Mouse (Mus musculus): ENCODE data around the gene Hbq1b. TPM values are rescaled to one million over a fixed set of nuclear protein-coding genes. Genes with fewer than 3 reads are reported as not detected.
"Not testable (repeated sequence)": the region's sequence is repeated elsewhere in the genome, so short reads cannot be mapped to it uniquely, and the experiment has no call there.

Hbq1b gene
- total RNA-seq, 2 experiments from 2014 or later: 56.8 to 247 TPM

DNA sequence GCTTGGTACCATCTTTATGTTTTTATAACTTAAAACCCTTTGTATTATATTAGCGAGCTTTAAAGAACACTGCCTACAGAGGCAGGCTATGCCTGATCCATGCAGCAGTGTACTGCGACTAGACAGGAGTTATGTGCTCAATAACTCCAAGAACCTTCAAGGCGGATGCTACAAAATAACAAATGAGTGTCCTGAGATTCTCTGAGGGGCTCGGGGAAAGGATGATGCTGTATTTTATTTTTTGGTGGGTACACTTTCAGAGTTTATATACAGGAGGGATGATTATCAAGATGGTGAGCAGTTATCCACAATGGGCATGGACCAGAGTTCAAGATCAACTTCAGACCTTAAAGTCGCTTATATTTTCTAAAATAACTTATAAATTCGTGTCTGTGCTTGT is 20.0 kb upstream of the Hbq1b start:
- ATAC-seq (replicated peaks; ENCODE audit: low FRiP score, poor library complexity, severe bottlenecking): no peak

DNA sequence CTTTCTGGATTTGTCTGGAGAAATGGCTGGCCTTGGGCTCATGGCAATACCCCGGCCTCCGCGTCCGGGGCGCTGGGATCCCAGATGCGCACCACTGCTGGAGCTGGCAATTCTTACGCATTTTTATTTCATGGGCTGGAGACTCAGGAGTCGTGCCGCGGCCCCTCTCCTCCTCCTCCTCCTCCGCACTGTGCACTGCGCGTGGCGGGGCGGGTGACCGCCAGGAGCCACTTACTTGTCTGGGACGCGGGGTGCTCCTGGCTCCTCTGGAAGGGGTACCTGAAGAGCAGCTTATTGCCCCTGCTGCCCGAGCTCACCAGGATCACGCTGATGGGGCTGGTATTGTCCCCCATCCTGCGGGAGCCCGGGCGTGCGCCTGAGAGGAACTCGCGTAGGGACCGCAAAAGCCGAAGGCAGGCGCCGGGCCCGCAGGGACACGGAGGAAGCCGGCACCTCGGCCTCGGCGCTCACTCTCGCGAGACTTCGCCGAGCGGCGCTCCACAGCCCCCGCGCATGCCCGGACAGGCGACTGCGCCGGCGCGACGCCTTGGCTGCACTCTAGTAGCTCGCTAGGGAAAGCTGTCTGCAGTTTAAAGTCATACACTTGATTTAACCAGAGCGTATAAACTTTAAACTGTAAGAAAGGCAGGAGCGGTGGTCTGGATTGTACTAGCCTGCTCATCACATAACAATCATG is 19.4 kb upstream of the Hbq1b start, which contains the start of gene Nprl3:
Gene Nprl3, minus strand, starts transcription at position 520 of the 697 bp plus-strand sequence.
- ATAC-seq (replicated peaks; ENCODE audit: low FRiP score, poor library complexity, severe bottlenecking): peak; percentile 73

GRCm38 (mm10) chr11:32267964-32268363 is 18.8 kb upstream of the Hbq1b start:
- ATAC-seq (replicated peaks; ENCODE audit: low FRiP score, poor library complexity, severe bottlenecking): peak; percentile 10

DNA sequence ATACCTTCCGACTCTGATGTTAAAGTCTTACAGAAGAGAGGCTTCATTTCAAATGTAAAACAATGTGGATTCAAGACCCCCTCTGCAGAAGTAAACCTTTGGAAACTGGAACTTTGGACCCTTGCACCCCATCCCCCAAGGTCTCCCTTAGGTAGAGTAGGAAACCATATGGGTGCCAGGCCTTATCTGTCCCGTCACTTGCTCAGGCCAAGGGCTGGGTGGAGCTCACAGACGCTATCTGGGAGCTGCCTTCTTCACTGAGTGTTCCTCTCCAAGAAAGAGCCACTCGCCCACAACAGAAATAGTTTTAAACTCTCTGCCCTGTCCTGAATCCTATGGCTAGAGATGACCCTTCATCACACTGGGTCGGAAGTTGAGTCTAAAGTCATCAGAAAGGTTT is 17.8 kb upstream of the Hbq1b start:
- peak; percentile 76 for ATAC-seq (replicated peaks; ENCODE audit: low FRiP score, poor library complexity, severe bottlenecking)

DNA sequence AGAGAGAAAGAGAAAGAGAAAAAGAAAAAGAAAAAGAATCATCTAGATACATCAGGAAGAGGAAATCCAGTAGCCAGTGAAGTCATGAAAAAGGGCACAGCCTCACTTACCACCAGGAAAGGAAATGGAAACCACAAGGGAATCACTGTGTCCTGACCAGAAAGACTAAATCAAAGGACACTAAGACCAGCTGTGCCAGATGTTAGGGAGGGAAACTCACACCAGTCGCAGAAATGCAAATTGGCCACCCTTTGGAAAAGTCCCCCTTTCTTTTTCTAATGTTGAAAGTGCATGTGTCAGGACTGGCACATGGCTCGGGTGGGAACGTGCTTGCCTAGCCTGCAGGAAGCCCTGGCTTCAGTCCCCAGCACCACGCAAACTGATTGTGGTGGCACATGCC is 15.6 kb upstream of the Hbq1b start:
- ATAC-seq (replicated peaks; ENCODE audit: low FRiP score, poor library complexity, severe bottlenecking): no peak

DNA sequence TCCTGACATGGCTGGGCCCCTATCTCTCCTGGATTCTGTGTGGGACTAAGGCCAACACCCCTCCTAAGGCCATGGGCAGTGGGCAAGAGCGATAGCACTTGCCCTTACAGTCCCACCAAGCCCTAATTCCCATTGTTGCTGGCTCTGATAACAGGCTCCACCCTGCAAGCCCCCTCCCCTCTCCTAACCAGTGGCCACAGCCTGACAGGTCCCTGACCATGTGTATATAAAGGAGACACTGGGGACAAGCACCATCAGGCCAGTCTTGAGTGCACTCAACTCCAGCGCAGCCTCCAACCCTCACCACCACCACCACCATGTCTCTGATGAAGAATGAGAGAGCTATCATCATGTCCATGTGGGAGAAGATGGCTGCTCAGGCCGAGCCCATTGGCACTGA is 10.4 kb upstream of the Hbq1b start, which contains the start of gene Hba-x:
Gene Hba-x, plus strand, starts transcription at position 54 of the 400 bp plus-strand sequence.
- ATAC-seq (replicated peaks; ENCODE audit: low FRiP score, poor library complexity, severe bottlenecking): no peak

GRCm38 (mm10) chr11:32277736-32278457 is 8.9 kb upstream of the Hbq1b start:
- ATAC-seq (replicated peaks; ENCODE audit: low FRiP score, poor library complexity, severe bottlenecking): no peak

- no peak for ATAC-seq (replicated peaks; ENCODE audit: low FRiP score, poor library complexity, severe bottlenecking)
Measured at GRCm38 (mm10) chr11:32278458-32278957, 8.3 kb upstream of the Hbq1b start.

DNA sequence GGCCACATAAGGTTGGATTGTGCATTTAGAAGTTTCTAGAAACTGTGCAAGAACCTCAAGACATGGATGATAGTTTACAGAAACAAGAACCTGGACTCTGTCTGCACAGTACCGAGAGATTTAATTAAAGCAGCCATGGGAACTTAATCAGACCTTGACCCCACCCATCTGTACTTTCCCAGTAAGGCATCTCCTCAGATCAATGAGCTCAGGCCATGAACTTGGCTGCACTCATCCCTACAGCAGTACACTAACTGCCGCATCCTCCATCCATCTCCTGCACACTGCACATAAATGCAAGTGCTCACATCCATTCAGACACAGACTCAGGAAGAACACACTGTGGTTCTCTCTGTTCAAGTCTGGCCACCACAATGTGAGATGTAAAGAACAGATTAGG is 6.1 kb upstream of the Hbq1b start:
- no peak for ATAC-seq (replicated peaks; ENCODE audit: low FRiP score, poor library complexity, severe bottlenecking)

DNA sequence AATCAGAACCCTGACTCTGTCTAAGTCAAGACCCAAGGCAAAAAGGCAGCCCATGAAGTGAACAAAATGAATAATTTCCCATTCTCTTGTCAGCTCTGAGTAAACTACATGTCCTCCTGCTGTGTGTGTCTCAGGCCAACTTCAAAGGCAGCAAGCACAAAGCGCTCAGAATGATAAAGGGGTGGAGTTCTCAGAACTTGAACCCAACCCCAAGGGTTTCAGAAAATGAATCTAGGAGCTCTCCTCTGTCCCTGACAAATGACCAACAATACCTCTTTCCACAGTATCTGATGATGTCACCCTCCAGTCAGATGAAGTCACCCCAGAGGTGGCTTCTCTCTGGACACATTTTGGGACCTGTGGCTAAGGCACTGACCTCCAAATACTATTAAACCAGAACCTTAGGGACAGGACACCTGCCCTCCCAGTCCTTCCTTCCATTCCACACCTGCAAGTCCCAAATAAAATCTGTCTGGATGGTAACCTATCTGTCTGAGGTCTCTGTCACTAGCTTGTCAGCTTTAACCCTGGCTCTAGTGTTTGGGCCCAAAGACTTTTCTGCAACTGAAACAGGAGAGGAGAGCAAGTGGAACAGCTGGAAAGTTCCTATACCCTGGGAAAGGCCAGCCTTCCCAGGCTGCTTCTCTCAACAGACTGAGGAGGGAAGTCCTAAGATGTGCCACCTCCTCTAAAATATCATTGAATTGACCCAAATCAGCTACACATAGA is 5.2 kb upstream of the Hbq1b start:
- no peak for ATAC-seq (replicated peaks; ENCODE audit: low FRiP score, poor library complexity, severe bottlenecking)

- peak; percentile 55 for ATAC-seq (replicated peaks; ENCODE audit: low FRiP score, poor library complexity, severe bottlenecking)
Measured at GRCm38 (mm10) chr11:32283091-32283777, 3.5 kb upstream of the Hbq1b start, which contains the start of gene Hba-a1. Gene Hba-a1 (plus strand): TSS chr11:32283511.

DNA sequence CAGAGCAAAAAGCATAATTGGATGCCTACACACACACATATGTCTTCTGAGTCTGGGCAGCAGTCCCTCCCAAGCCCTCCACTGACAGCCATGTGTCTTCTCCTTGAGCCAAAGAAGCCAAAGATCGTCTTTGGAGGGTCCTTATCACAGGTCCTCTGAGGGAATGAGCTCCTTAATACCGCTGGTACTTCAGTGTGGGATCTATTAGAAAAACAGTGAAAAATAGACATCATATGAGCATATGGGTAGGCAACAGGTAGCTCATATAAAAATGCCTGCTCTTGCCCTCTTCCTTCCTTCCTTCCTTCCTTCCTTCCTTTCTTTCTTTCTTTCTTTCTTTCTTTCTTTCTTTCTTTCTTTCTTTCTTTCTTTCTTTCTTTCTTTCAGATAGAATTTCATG is 2.2 kb upstream of the Hbq1b start:
- ATAC-seq (replicated peaks; ENCODE audit: low FRiP score, poor library complexity, severe bottlenecking): peak; percentile 20

GRCm38 (mm10) chr11:32285031-32285775 is 1.6 kb upstream of the Hbq1b start:
- peak; percentile 31 for ATAC-seq (replicated peaks; ENCODE audit: low FRiP score, poor library complexity, severe bottlenecking)

DNA sequence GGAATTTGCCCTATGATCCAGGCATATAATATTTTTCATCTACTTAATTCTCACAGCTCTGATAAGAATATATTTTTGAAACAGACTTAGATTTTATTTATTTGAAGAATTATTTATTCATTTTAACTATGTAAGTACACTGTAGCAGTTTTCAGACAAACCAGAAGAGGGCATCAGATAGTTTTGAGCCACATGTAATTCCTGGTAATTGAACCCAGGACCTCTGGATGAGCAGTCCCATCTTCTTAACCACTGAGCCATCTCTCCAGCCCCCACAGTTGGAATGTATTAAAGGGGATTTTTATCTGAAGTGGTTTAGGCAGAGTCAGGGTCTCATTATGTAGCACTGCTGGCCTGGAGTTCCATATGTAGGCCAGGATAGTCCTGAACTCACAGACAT is 878 bp upstream of the Hbq1b start:
- ATAC-seq (replicated peaks; ENCODE audit: low FRiP score, poor library complexity, severe bottlenecking): not testable (repeated sequence)

DNA sequence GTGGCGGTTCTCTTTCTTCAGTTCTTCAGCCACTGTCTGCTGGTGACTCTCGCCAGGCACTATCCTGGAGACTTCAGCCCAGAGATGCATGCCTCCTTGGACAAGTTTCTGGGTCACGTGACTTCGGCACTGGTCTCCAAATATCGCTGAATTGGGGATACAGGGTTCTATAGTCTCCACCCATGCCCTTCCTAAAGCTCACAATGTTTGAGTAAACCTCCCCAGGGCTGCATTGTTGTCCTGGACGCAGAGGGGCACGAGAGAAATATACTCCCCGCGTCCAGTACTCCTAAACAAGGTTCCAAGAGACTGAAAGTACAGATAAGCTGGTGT is 694 bp downstream of the Hbq1b start:
- ATAC-seq (replicated peaks; ENCODE audit: low FRiP score, poor library complexity, severe bottlenecking): no peak

- not testable (repeated sequence) for ATAC-seq (replicated peaks; ENCODE audit: low FRiP score, poor library complexity, severe bottlenecking)
Measured at GRCm38 (mm10) chr11:32292819-32293218, 6.1 kb downstream of the Hbq1b start.

GRCm38 (mm10) chr11:32293479-32293878 is 6.7 kb downstream of the Hbq1b start:
- ATAC-seq (replicated peaks; ENCODE audit: low FRiP score, poor library complexity, severe bottlenecking): peak; percentile 33

DNA sequence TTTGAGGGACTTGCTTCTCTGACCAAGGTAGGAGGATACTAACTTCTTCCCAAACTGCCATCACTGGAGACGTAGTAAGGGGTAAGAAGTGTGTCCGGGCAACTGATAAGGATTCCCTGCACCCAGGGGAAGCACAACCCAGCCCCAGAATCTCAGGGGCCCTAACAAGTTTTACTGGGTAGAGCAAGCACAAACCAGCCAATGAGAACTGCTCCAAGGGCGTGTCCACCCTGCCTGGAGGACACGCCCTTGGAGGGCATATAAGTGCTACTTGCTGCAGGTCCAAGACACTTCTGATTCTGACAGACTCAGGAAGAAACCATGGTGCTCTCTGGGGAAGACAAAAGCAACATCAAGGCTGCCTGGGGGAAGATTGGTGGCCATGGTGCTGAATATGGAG is 9.4 kb downstream of the Hbq1b start, which contains the start of gene Hba-a2:
Gene Hba-a2, plus strand, starts transcription at position 287 of the 400 bp plus-strand sequence.
- ATAC-seq (replicated peaks; ENCODE audit: low FRiP score, poor library complexity, severe bottlenecking): peak; percentile 64

DNA sequence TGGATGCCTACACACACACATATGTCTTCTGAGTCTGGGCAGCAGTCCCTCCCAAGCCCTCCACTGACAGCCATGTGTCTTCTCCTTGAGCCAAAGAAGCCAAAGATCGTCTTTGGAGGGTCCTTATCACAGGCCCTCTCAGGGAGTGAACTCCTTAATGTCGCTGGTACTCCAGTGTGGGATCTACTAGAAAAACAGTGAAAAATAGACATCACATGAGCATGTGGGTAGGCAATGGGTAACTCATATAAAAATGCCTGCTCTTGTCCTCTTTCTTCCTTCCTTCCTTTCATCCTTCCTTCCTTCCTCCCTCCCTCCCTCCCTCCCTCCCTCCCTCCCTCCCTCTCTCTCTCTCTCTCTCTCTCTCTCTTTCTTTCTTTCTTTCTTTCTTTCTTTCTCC is 10.7 kb downstream of the Hbq1b start:
- peak; percentile 13 for ATAC-seq (replicated peaks; ENCODE audit: low FRiP score, poor library complexity, severe bottlenecking)
